Mouse (Mus musculus): Measurements from ENCODE around the gene Sema4c.

GRCm38 (mm10) chr1:36563197-36563596, 5.0 kb upstream of the Sema4c start:
- TF ChIP-seq CEBPB (IDR thresholded peaks at IDR 0.05; ENCODE audit: low read depth) (no peak), CTCF (IDR thresholded peaks at IDR 0.05; ENCODE audit: control insufficient read depth, insufficient read depth, insufficient read length) (no peak), MYOG (IDR thresholded peaks at IDR 0.05; ENCODE audit: control insufficient read depth, extremely low read depth, insufficient read length) (no peak), MYOD1 (IDR thresholded peaks at IDR 0.05; ENCODE audit: control insufficient read depth, insufficient read length, low read depth) (peak; percentile 74), MAX (IDR thresholded peaks at IDR 0.05) (no peak), USF1 (IDR thresholded peaks at IDR 0.05; ENCODE audit: low read depth) (no peak)
